Mouse (Mus musculus) liver (tissue): ENCODE measurements around the gene Kmt2b.

ENCODE experiments used
- DNase-seq: peaks from one replicate; pipeline ENCODE4 v3.0.0-alpha.2; 2020; ENCODE audit warnings: mixed read lengths

Gene Kmt2b

GRCm38 (mm10) chr7:30564970-30565571 is 23.5 kb downstream of the Kmt2b start, which contains the start of gene Igflr1:
Gene Igflr1, plus strand, starts transcription at chr7:30565427.
- DNase-seq: no peak

DNA sequence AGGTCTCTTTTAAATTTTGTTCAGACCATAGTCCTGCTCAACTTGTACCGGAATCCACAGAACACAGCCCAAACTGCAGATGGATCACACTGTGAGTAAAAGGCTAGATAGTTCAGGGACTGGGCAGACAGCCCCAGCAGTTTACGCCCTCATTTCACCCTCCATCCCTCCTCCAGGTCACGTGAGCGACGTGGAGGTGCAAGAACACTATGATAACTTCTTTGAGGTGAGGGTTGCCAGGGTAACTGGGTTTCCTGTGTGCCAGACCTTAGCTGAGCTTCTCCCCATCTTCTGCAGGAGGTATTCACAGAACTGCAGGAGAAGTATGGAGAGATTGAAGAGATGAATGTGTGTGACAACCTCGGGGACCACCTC is 24.6 kb downstream of the Kmt2b start:
- DNase-seq: no peak

- DNase-seq: peak; percentile 97
Observed at GRCm38 (mm10) chr7:30563117-30563905, 25.2 kb downstream of the Kmt2b start, which contains the start of the genes U2af1l4, Gm49396 and Psenen. Gene U2af1l4, plus strand, starts transcription at chr7:30563301. Gene Gm49396, plus strand, starts transcription at chr7:30563344. Gene Psenen, minus strand, starts transcription at chr7:30563627.

DNA sequence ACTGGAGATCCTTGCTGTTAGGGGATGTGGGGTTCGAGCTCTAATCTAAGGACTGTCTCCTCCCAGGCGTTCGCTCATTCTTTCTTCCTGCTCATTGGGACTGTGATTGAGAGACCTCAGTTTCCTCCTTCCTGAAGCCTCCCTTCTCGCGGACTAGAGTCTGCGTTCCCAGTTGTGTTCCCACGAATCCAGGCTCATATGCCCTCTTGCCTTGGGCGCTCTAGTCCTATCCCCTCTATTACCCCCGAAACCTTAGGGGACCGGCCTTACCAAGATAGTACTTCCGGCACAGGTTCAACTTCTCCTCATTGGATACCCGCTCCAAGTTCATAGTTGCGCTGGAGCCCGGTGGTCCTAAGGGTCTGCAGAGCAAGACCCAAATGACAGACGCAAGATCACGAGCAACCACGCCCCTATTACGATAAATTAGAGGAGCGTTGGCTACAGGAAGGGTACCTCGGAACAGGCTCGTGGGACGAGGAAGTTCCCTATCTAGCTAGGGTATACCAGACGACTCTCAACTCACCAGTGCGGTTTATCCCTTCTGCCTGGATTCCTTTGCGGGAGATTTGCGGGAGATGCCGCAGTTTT is 25.9 kb downstream of the Kmt2b start:
- no peak for DNase-seq

- DNase-seq: no peak
Observed at GRCm38 (mm10) chr7:30560296-30560695, 28.2 kb downstream of the Kmt2b start.

GRCm38 (mm10) chr7:30559443-30559954 is 29.0 kb downstream of the Kmt2b start, which contains the start of gene Lin37:
Gene Lin37, minus strand, starts transcription at chr7:30559838.
- peak; percentile 95 for DNase-seq

GRCm38 (mm10) chr7:30558656-30559442 is 29.7 kb downstream of the Kmt2b start:
- DNase-seq: peak; percentile 56

DNA sequence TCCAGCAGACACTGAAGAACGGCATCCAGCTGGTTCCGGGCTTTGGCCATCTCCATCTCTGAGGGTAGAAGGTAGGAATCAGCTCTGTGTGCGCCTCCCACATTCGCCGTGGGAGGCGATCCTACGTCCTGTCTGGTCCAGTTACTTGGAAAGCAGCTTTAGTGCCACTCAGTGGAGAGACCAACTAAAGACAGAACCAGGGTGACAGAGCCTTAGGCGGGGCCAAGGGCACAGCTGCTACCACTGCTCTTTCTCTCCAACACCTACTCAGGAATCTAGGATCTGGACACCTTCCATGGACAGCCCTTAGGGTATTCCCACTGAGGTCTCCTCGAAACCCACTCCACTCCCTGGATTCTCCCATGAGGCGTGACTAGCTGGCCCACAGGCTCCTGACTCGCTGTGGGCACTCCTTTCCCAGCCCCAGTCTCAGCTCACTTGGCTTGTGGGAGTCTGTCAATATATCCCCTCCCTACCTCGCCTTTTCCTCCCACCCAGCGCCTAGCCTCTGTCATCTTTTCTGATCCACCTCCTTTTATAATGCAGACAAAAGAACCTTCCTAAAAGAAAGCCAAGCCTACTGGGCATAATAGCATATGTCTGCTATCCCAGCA is 30.5 kb downstream of the Kmt2b start:
- no peak for DNase-seq

- no peak for DNase-seq
Observed at GRCm38 (mm10) chr7:30556894-30557536, 31.5 kb downstream of the Kmt2b start.

- DNase-seq: no peak
Observed at GRCm38 (mm10) chr7:30553810-30554584, 34.5 kb downstream of the Kmt2b start.

DNA sequence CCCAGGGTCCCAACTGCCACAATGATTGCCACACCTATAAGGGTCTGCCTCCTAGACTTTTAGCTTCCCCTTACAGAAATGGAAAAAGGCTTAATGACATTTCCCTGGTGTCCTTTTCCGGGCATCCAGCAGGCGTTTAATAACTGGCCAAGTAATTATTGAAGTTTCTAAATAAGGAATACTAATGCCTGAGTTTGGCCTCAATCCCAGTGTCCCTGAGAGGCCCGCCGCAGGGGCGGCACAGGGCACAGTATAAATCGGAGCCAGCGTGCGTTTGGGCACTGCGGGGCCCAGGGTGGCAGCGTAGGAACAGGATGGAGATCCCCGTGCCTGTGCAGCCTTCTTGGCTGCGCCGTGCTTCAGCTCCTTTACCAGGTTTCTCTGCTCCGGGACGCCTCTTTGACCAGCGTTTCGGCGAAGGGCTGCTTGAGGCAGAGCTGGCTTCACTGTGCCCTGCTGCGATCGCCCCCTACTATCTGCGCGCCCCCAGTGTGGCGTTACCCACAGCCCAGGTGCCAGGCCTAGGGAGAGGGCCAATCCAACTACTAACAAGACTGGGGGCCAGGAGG is 35.4 kb downstream of the Kmt2b start:
- DNase-seq: peak; percentile 54

GRCm38 (mm10) chr7:30552102-30553020 is 36.2 kb downstream of the Kmt2b start, which contains the start of the genes Hspb6 and Proser3:
Gene Hspb6, plus strand, starts transcription at chr7:30552178.
Gene Proser3, minus strand, starts transcription at chr7:30552299.
- peak; percentile 98 for DNase-seq

GRCm38 (mm10) chr7:30551445-30552101 is 37.0 kb downstream of the Kmt2b start:
- no peak for DNase-seq

DNA sequence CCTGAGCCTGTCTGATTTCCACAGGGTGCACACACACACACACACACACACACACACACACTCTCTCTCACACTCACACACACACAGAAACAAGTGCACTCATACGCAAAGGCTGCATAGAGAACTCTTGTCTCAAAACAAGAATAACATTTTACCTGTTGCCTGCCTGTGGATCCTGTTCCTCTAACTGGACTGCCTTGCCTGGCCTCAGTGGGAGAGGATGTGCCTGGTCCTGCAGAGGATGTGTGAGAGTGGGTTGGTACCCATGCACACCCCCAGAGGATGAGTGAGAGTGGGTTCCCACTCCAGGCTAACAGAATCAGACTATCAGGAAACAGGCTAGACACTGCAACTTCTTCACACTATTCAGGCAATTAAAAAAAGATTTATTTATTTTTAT is 37.9 kb downstream of the Kmt2b start:
- no peak for DNase-seq

- no peak for DNase-seq
Observed at GRCm38 (mm10) chr7:30549880-30550279, 38.6 kb downstream of the Kmt2b start.

GRCm38 (mm10) chr7:30544327-30544726 is 44.2 kb downstream of the Kmt2b start:
- no peak for DNase-seq

DNA sequence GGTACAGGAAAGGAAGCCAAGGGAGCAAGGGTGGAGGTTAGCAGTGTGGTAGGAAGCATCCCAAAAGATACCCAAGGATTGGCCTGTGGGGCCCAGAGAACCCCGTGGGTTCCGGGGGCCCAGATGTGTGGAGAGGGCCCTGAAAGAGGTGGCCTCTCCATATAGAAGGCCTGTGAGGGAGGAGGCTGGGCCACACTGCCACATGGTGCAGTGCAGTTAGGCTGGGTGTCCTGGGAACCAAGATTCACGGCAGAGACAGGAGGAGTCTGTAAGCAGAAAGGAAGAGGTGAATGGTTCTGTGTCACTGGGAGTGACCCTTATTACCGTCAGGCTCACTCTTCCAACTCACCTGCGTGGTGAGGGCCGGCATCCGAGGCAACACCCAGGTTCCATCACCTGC is 48.0 kb downstream of the Kmt2b start:
- DNase-seq: no peak
